Mouse (Mus musculus) testis, adult 2 months (tissue): ENCODE measurements around the gene Itpripl1. TPM values are rescaled to one million over a fixed set of nuclear protein-coding genes. Genes with fewer than 3 reads are reported as not detected.
"Not testable (repeated sequence)": the region's sequence is repeated elsewhere in the genome, so short reads cannot be mapped to it uniquely, and the experiment has no call there.

Experiments
- H3K27ac ChIP-seq: fragments of 200-500 bp; 2 replicates; pipeline ENCODE4 v1.5.1; 2012; ENCODE audit warnings: low read depth, low read length; ENCODE audit not compliant: control insufficient read depth, insufficient read depth
- H3K27me3 ChIP-seq: fragments of 200-500 bp; 2 replicates; pipeline ENCODE4 v1.6.1; 2012; ENCODE audit warnings: mild to moderate bottlenecking, low read length, moderate library complexity; ENCODE audit not compliant: control insufficient read depth, insufficient read depth
- H3K36me3 ChIP-seq: fragments of 200-500 bp; 2 replicates; pipeline ENCODE4 v1.6.1; 2012; ENCODE audit warnings: mild to moderate bottlenecking, low read length; ENCODE audit not compliant: control insufficient read depth, insufficient read depth
- H3K4me1 ChIP-seq: fragments of 200-500 bp; 2 replicates; pipeline ENCODE4 v1.6.1; 2012; ENCODE audit warnings: low read length; ENCODE audit not compliant: control insufficient read depth, insufficient read depth
- H3K4me3 ChIP-seq: fragments of 200-500 bp; 2 replicates; pipeline ENCODE4 v1.5.1; 2012; ENCODE audit warnings: low read depth, mild to moderate bottlenecking, low read length, moderate library complexity, mixed read lengths; ENCODE audit not compliant: control insufficient read depth
- CTCF ChIP-seq: fragments of 200-500 bp; IDR thresholded peaks from 2 replicates; pipeline ENCODE4 v1.5.1; 2012; ENCODE audit warnings: low read depth, mild to moderate bottlenecking, inconsistent platforms, low read length, moderate library complexity; ENCODE audit not compliant: control insufficient read depth, insufficient read depth, insufficient replicate concordance
- POLR2A ChIP-seq: fragments of 200-500 bp; IDR thresholded peaks from 2 replicates; pipeline ENCODE4 v1.6.1; 2012; ENCODE audit warnings: low read depth, mild to moderate bottlenecking, inconsistent platforms, low read length, moderate library complexity; ENCODE audit not compliant: control insufficient read depth
- polyA plus RNA-seq: library from polyadenylated mRNA; depleted of rRNA; stranded (reverse); fragments of >200 nt; gene quantifications from 2 replicates; pipeline ENCODE4 v1.2.3, GENCODE M21; 2012

Gene Itpripl1
- polyA plus RNA-seq, 1 experiment: 42.2 TPM

DNA sequence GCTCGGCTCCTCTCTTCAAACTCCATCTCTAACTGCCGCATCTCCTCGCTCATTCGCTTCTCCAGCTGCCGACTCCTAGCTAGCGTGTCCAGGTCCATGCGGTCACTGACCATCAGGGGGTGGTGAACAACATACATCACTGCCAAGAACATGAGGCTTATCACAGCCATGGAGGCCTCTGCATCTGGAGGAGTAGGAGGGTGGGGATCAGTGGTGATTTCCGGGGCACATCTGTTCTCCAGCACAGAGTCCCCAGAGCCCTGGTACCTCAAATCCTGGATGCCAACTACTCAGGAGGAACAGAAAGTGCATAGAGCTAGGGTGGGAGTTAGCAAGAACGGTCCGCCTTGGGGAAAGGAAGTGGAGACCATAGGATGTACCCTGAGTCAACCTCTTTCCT lies 1.2 kb downstream of the Itpripl1 start:
- no peak for TF ChIP-seq CTCF
- TF ChIP-seq POLR2A: no peak
- Histone ChIP-seq H3K4me1 (peaks cover 10% of the 10 kb centered on the region), H3K27me3 (no peaks in the 10 kb centered on the region), H3K36me3 (no peaks in the 10 kb centered on the region), H3K27ac (no peak overlapping the region), H3K4me3 (peak overlapping the region; percentile 90)

- TF ChIP-seq CTCF (no peak), POLR2A (no peak)
- Histone ChIP-seq H3K36me3 (no peaks in the 10 kb centered on the region), H3K4me3 (peak overlapping the region; percentile 90), H3K27ac (no peak overlapping the region), H3K4me1 (peaks cover 16% of the 10 kb centered on the region), H3K27me3 (no peaks in the 10 kb centered on the region)
Observed at GRCm38 (mm10) chr2:127140011-127140410, 3.2 kb downstream of the Itpripl1 start.

DNA sequence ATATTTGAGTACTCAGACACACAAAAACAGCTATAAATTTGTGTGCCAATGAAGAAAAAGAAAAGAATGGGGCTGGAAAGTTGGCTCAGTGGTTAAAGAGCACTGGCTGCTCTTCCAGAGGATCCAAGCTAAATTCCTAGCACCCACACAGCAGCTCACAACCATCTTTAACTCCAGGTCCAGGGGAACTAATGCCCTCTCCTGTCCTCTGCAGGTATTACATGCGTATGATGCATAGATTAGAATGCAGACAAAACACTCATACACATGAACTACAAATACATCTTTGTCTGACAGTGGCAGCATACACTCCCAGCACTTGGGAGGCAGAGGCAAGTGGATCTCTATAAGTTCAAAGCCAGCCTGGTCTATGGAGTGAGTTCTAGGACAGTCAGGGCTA lies 3.6 kb downstream of the Itpripl1 start:
- Histone ChIP-seq H3K4me1 (peaks cover 16% of the 10 kb centered on the region), H3K27ac (no peak overlapping the region), H3K4me3 (no peak overlapping the region), H3K36me3 (no peaks in the 10 kb centered on the region), H3K27me3 (no peaks in the 10 kb centered on the region)
- TF ChIP-seq POLR2A (no peak), CTCF (no peak)

- Histone ChIP-seq H3K27ac (no peak overlapping the region), H3K4me3 (no peak overlapping the region), H3K36me3 (no peaks in the 10 kb centered on the region), H3K27me3 (no peaks in the 10 kb centered on the region), H3K4me1 (peaks cover 16% of the 10 kb centered on the region)
- TF ChIP-seq CTCF: no peak
- TF ChIP-seq POLR2A: no peak
Observed at GRCm38 (mm10) chr2:127139094-127139493, 4.1 kb downstream of the Itpripl1 start.

DNA sequence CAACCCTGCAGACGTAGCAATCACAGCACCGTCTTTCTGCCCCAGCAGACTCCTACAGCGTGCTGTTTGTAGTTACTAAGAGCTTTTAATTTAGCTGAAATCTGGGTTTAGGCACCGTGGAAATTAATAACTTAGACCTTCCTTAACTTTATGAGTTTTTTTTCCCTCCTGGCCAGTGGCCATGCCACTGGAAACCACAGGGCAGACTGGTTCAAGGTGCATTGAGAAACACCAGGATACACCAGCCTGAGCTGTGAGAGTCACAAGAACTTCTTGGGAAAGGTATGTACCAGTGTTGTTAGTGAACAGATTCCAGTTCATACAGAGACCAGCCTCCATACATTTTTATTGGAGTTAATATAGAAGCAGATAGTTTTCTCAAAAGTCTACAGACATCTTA lies 4.8 kb downstream of the Itpripl1 start:
- Histone ChIP-seq H3K4me1 (peaks cover 14% of the 10 kb centered on the region), H3K27me3 (no peaks in the 10 kb centered on the region), H3K27ac (no peak overlapping the region), H3K36me3 (no peaks in the 10 kb centered on the region), H3K4me3 (no peak overlapping the region)
- TF ChIP-seq CTCF (no peak), POLR2A (no peak)

- Histone ChIP-seq H3K4me1 (peaks cover 17% of the 10 kb centered on the region), H3K27ac (no peak overlapping the region)
- no peak; the same call in 1 of the 2 replicates for TF ChIP-seq CTCF
- no peak for TF ChIP-seq POLR2A
Observed at GRCm38 (mm10) chr2:127137838-127138420, 5.3 kb downstream of the Itpripl1 start.

GRCm38 (mm10) chr2:127136979-127137378 lies 6.3 kb downstream of the Itpripl1 start:
- Histone ChIP-seq H3K4me1 (peaks cover 17% of the 10 kb centered on the region), H3K27me3 (no peaks in the 10 kb centered on the region), H3K27ac (no peak overlapping the region), H3K4me3 (no peak overlapping the region), H3K36me3 (no peaks in the 10 kb centered on the region)
- TF ChIP-seq CTCF (no peak), POLR2A (no peak; the same call in 1 of the 2 replicates)

More at GRCm38 (mm10) chr2:127137838-127138420, 5.3 kb downstream of the Itpripl1 start:
- Histone ChIP-seq H3K4me3 (no peak overlapping the region), H3K27me3 (no peaks in the 10 kb centered on the region), H3K36me3 (no peaks in the 10 kb centered on the region)

DNA sequence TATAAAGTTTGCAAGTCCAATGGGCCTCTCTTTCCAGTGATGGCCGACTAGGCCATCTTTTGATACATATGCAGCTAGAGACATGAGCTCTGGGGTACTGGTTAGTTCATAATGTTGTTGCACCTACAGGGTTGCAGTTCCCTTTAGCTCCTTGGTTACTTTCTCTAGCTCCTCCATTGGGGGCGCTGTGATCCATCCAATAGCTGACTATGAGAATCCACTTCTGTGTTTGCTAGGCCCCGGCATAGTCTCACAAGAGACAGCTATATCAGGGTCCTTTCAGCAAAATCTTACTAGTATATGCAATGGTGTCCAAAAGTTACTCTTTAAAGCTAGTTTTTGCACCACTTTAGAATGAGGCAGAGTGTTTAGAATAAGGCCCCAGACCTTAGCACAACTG lies 8.0 kb downstream of the Itpripl1 start:
- peaks cover 17% of the 10 kb centered on the region for H3K4me1 ChIP-seq
- H3K27me3 ChIP-seq, H3K27ac ChIP-seq, H3K36me3 ChIP-seq, H3K4me3 ChIP-seq: not testable (repeated sequence)
